In genomic region chr4:54758501-54758829, GRCm38 (mm10) we compare ENCODE assay signal across 8 mouse cellular contexts.
DNase-seq lines count a peak whose midpoint lies in the region; ATAC-seq and TF ChIP-seq lines count a peak whose summit lies in the region.

No protein-coding gene starts in this region.

- peak overlapping the region; percentile 55 for H3K4me2 ChIP-seq in heart, embryonic 16.5 days (ENCODE audit: low read depth, low read length)
- peak overlapping the region; percentile 38 for H3K4me2 ChIP-seq in forebrain, embryonic 15.5 days (replicated peaks)
- peak overlapping the region; percentile 38 for H3K4me2 ChIP-seq in liver, postnatal 0 days (ENCODE audit: low read depth, low read length)

- no peaks in the 10 kb centered on the region for H3K36me3 ChIP-seq in heart, embryonic 16.5 days (ENCODE audit: control insufficient read depth, insufficient read depth)
- H3K36me3 ChIP-seq in forebrain, embryonic 15.5 days = no peaks in the 10 kb centered on the region
- H3K36me3 ChIP-seq in liver, postnatal 0 days (replicated peaks; ENCODE audit: insufficient read depth, low read length) = no peaks in the 10 kb centered on the region

- H3K27ac ChIP-seq in heart, embryonic 16.5 days (ENCODE audit: low read length) = 0 out of 2 replicates have a peak overlapping the region, but pooled peaks have one; percentile 2
- H3K27ac ChIP-seq in brown adipose tissue, adult 24 weeks (replicated peaks; ENCODE audit: low read depth, low read length) = no peak overlapping the region
- H3K27ac ChIP-seq in forebrain, embryonic 15.5 days (replicated peaks) = peak overlapping the region; percentile 64
- H3K27ac ChIP-seq in liver, postnatal 0 days (ENCODE audit: low read depth) = no peak overlapping the region

- intact Hi-C loops in heart, postnatal 14 days (cut with DNase I) = no loop called here

- 0 out of 2 replicates have a peak, but pooled peaks cover 2% of the 10 kb centered on the region for H3K4me1 ChIP-seq in heart, embryonic 16.5 days (ENCODE audit: control insufficient read depth, insufficient read depth, low read length)
- H3K4me1 ChIP-seq in brown adipose tissue, adult 24 weeks (ENCODE audit: control insufficient read depth, insufficient read depth, insufficient read length, low read length) = peaks cover 9% of the 10 kb centered on the region
- H3K4me1 ChIP-seq in forebrain, embryonic 15.5 days = peaks cover 18% of the 10 kb centered on the region
- H3K4me1 ChIP-seq in liver, postnatal 0 days (ENCODE audit: insufficient read depth) = no peaks in the 10 kb centered on the region; the same call in 1 of the 2 replicates

- no peak for TF ChIP-seq EP300 in liver, postnatal 0 days (IDR thresholded peaks at IDR 0.05; ENCODE audit: low read depth)

- H3K27me3 ChIP-seq in heart, embryonic 16.5 days (ENCODE audit: control insufficient read depth, insufficient read depth, low read length) = no peaks in the 10 kb centered on the region
- H3K27me3 ChIP-seq in forebrain, embryonic 15.5 days = no peaks in the 10 kb centered on the region
- no peaks in the 10 kb centered on the region for H3K27me3 ChIP-seq in liver, postnatal 0 days (ENCODE audit: insufficient read depth, low read length)

- 31% methylated on average over 8 of the region's 8 CpGs for WGBS in heart, embryonic 16.5 days
- 37% methylated on average over 8 of the region's 8 CpGs for WGBS in forebrain, embryonic 15.5 days
- WGBS in liver, postnatal 0 days (ENCODE audit: insufficient replicate concordance) = 22% methylated on average over 8 of the region's 8 CpGs

- no peak overlapping the region; the same call in 1 of the 2 replicates for H3K4me3 ChIP-seq in heart, embryonic 16.5 days (ENCODE audit: low read length)
- H3K4me3 ChIP-seq in brown adipose tissue, adult 24 weeks (ENCODE audit: insufficient read depth, low read depth, low read length) = peak overlapping the region; percentile 48
- peak overlapping the region; percentile 3; the same call in 1 of the 2 replicates for H3K4me3 ChIP-seq in forebrain, embryonic 15.5 days
- H3K4me3 ChIP-seq in liver, postnatal 0 days (ENCODE audit: low read depth, low read length) = no peak overlapping the region

- DNase-seq in heart, postnatal 14 days = no peak
- DNase-seq in liver, postnatal 0 days = no peak
- DNase-seq in ovary, adult 18-20 months (ENCODE audit: low spot score) = no peak
- no peak for DNase-seq in thymus, postnatal 10 days (ENCODE audit: low spot score in 2 of 2)

- no peak for TF ChIP-seq CTCF in liver, postnatal 0 days (IDR thresholded peaks at IDR 0.05; ENCODE audit: low read depth)

- H3K9ac ChIP-seq in heart, embryonic 16.5 days (ENCODE audit: low read length) = no peak overlapping the region
- no peak overlapping the region for H3K9ac ChIP-seq in forebrain, embryonic 15.5 days (replicated peaks)
- no peak overlapping the region for H3K9ac ChIP-seq in liver, postnatal 0 days (replicated peaks)

- H3K9me3 ChIP-seq in heart, embryonic 16.5 days (replicated peaks; ENCODE audit: control insufficient read depth, low read length) = no peaks in the 10 kb centered on the region
- no peaks in the 10 kb centered on the region for H3K9me3 ChIP-seq in forebrain, embryonic 15.5 days
- H3K9me3 ChIP-seq in liver, postnatal 0 days (ENCODE audit: low read length) = no peaks in the 10 kb centered on the region

- no peak for ATAC-seq in heart, embryonic 16.5 days (replicated peaks; ENCODE audit: extremely low read depth, insufficient read depth, low FRiP score)
- no peak for ATAC-seq in forebrain, embryonic 15.5 days (replicated peaks)
- no peak for ATAC-seq in liver, postnatal 0 days
- no peak for ATAC-seq in erythroid progenitor cell, adult 5-6 weeks (replicated peaks; ENCODE audit: low FRiP score, poor library complexity, severe bottlenecking)

Comparison
In these comparisons a context has a peak if more than half of its experiments do, and no peak if none do; other contexts are left out.
1. H3K27ac ChIP-seq: peak in heart, embryonic 16.5 days (single experiment) and forebrain, embryonic 15.5 days (single experiment); none in brown adipose tissue, adult 24 weeks (single experiment) and liver, postnatal 0 days (single experiment).
2. H3K4me3 ChIP-seq: peak in brown adipose tissue, adult 24 weeks (single experiment) and forebrain, embryonic 15.5 days (single experiment); none in heart, embryonic 16.5 days (single experiment) and liver, postnatal 0 days (single experiment).
3. Peak in every context shown above with its lines, with median percentiles within 50 percentile points of each other: H3K4me2 ChIP-seq.